Mouse (Mus musculus) neural tube, embryonic 12.5 days (tissue): ENCODE results near the gene Atp7a. TPM values are rescaled to one million over a fixed set of nuclear protein-coding genes. Genes with fewer than 3 reads are reported as not detected.

Experiments
- ATAC-seq: fragments of 200-750 bp; cut with Nextera tagmentation; 2 replicates; pipeline ENCODE4 v1.8.0; 2017; ENCODE audit warnings: low read depth, mild to moderate bottlenecking, moderate TSS enrichment, moderate library complexity; ENCODE audit not compliant: low FRiP score
- H3K27ac ChIP-seq: fragments of 300-500 bp; sonication (generic); 2 replicates; pipeline ENCODE4 v1.5.1; 2016
- H3K27me3 ChIP-seq: fragments of 300-500 bp; sonication (generic); replicated peaks from 2 replicates; pipeline ENCODE4 v1.6.1; 2016; ENCODE audit warnings: mild to moderate bottlenecking
- H3K36me3 ChIP-seq: fragments of 300-500 bp; sonication (generic); 2 replicates; pipeline ENCODE4 v1.6.1; 2016; ENCODE audit warnings: mild to moderate bottlenecking
- H3K4me1 ChIP-seq: fragments of 300-500 bp; sonication (generic); 2 replicates; pipeline ENCODE4 v1.6.1; 2016
- H3K4me2 ChIP-seq: fragments of 300-500 bp; sonication (generic); replicated peaks from 2 replicates; pipeline ENCODE4 v1.6.1; 2016; ENCODE audit warnings: mild to moderate bottlenecking
- H3K4me3 ChIP-seq: fragments of 300-500 bp; sonication (generic); 2 replicates; pipeline ENCODE4 v1.5.1; 2016
- H3K9ac ChIP-seq: fragments of 300-500 bp; sonication (generic); 2 replicates; pipeline ENCODE4 v1.6.1; 2016; ENCODE audit warnings: mild to moderate bottlenecking
- H3K9me3 ChIP-seq: fragments of 300-500 bp; sonication (generic); 2 replicates; pipeline ENCODE4 v1.6.1; 2016; ENCODE audit warnings: mild to moderate bottlenecking
- WGBS: fragments of 180-500 bp; shearing (Covaris S2); methylation state at CpG from one replicate; pipeline ENCODE4 v1.1.7; 2016; 5-methylcytosine and 5-hydroxymethylcytosine counted together
- polyA plus RNA-seq: library from polyadenylated mRNA; unstranded; fragments of >200 nt; fragmentation: Nextera tagmentation; extraction: Ambion mirVana; gene quantifications from 2 replicates; pipeline ENCODE4 v1.2.1, GENCODE M21; 2016

The Atp7a gene
- polyA plus RNA-seq, 1 experiment from 2014 or later: 25.1 TPM

DNA sequence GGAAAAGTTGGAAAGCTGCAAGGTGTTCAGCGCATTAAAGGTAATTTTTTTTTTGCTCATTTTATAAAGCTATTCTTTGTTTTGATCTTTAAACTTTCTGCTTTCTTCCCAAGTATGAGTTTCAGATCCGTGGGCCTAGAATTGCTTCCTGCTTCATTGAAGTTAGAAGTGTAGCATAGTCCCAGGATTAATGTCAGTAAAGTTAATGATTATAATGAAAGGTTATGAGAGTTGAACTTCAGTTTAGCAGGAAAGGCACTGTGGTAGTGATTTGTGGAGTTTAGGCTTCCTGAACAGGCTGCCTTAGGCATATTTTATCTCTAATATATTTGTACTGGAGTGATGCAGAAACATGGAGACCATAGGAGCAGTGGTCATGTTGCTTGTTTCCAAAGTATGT, 58.5 kb downstream of the Atp7a start:
- Histone ChIP-seq H3K4me2 (no peak overlapping the region), H3K27me3 (no peaks in the 10 kb centered on the region), H3K9ac (no peak overlapping the region), H3K4me3 (no peak overlapping the region), H3K9me3 (no peaks in the 10 kb centered on the region), H3K4me1 (no peaks in the 10 kb centered on the region), H3K27ac (no peak overlapping the region), H3K36me3 (no peaks in the 10 kb centered on the region)
- 89% methylated on average over 2 of the region's 2 CpGs for WGBS
- no peak for ATAC-seq

DNA sequence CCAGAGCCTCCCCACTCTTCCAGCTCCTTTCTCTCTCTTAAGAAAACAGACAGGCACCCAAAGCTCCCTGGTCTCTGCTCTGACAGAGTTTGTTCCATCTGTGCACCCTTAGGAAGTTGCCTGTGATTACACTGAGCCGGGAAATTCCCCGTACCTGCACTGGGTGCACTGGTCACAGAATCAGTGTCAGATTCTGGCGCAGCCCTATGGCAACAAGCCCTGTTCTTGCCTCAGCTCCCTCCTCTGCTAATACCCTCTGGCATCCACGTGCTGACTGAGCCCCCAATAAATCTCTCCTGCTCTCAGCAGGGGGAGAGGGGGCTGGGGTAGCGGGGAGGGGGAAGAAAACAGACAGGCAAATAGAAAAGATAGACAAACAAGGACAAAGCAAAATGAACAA, 65.9 kb downstream of the Atp7a start:
- no peak overlapping the region for H3K4me2 ChIP-seq
- peak; percentile 82 for ATAC-seq
- 17% methylated on average over 5 of the region's 5 CpGs for WGBS
- H3K27ac ChIP-seq: no peak overlapping the region
- H3K4me3 ChIP-seq: no peak overlapping the region
- no peak overlapping the region for H3K9ac ChIP-seq
- H3K9me3 ChIP-seq: no peaks in the 10 kb centered on the region
- H3K27me3 ChIP-seq: no peaks in the 10 kb centered on the region
- peaks cover 3% of the 10 kb centered on the region; the same call in 1 of the 2 replicates for H3K4me1 ChIP-seq
- H3K36me3 ChIP-seq: no peaks in the 10 kb centered on the region

DNA sequence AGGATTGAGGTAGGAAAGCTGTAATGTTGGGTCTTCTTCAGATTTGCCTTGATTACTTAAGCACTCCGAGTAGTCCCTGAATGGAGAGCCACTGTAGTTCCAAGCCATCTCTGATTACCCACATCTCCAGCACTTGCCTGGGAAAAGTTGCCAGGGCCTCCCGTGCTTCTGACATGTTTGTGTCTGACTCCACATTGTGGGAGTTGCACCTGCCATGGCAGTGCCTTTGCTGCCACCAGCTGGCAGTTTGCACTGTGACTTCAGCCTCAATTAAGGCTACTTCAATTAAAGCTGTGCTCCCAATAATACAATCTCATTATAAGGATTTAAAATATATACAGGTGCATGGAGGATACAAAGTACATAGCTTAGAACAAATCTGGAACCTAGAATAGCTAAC, 78.4 kb downstream of the Atp7a start:
- Histone ChIP-seq H3K9ac (no peak overlapping the region), H3K4me3 (no peak overlapping the region), H3K36me3 (no peaks in the 10 kb centered on the region), H3K4me2 (no peak overlapping the region), H3K9me3 (no peaks in the 10 kb centered on the region), H3K27me3 (no peaks in the 10 kb centered on the region), H3K4me1 (no peaks in the 10 kb centered on the region), H3K27ac (no peak overlapping the region)
- 56% methylated on average over 2 of the region's 2 CpGs for WGBS
- ATAC-seq: no peak

DNA sequence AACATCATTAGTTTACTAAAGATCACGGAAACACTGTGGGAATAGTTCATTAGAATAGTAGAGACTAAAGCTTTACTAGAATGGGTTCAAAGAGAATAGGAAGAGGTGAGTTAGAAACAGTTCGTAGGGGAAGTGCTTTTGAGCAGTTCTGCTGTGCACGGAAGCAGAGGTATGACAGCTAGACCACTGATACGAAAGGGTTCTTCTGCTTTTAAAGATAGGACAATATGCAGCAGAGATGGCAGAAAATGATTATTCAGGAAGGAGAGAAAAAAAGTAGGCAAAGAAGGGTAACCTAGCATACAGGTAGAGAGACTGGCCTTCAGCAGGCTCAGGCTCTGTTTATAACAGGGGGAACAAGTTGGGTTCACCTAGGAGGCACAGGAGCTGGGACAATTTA, 86.8 kb downstream of the Atp7a start:
- Histone ChIP-seq H3K9ac (no peak overlapping the region), H3K27ac (no peak overlapping the region), H3K9me3 (no peaks in the 10 kb centered on the region), H3K4me1 (no peaks in the 10 kb centered on the region), H3K4me3 (no peak overlapping the region), H3K36me3 (peaks cover 7% of the 10 kb centered on the region; the same call in 1 of the 2 replicates), H3K4me2 (no peak overlapping the region), H3K27me3 (no peaks in the 10 kb centered on the region)
- no peak for ATAC-seq
- 87% methylated on average over 4 of the region's 4 CpGs for WGBS

DNA sequence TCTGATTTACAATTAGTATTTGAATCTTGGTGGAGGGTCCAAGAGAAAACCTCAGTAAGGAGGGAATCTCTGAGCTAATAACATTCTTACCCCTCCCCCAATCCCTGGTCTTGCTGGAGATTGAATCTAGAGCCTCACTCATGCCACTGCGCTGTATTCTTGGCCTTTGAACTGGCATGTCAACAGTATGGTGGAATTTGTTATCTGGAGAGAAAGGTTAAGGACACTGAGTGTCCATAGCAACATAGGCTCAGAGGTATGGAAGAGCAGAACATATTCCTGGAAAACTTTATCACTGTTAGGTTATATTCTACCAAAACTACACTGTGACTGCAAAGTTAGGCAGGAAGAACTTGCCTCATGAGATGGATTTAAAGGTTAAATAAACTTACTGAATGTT, 87.6 kb downstream of the Atp7a start:
- H3K27ac ChIP-seq: no peak overlapping the region
- H3K9ac ChIP-seq: no peak overlapping the region
- ATAC-seq: no peak
- H3K9me3 ChIP-seq: no peaks in the 10 kb centered on the region
- H3K4me2 ChIP-seq: no peak overlapping the region
- no peak overlapping the region for H3K4me3 ChIP-seq
- H3K27me3 ChIP-seq: no peaks in the 10 kb centered on the region
- 97% methylated on average over 1 of the region's 1 CpGs for WGBS
- no peaks in the 10 kb centered on the region for H3K4me1 ChIP-seq
- H3K36me3 ChIP-seq: peaks cover 7% of the 10 kb centered on the region; the same call in 1 of the 2 replicates

DNA sequence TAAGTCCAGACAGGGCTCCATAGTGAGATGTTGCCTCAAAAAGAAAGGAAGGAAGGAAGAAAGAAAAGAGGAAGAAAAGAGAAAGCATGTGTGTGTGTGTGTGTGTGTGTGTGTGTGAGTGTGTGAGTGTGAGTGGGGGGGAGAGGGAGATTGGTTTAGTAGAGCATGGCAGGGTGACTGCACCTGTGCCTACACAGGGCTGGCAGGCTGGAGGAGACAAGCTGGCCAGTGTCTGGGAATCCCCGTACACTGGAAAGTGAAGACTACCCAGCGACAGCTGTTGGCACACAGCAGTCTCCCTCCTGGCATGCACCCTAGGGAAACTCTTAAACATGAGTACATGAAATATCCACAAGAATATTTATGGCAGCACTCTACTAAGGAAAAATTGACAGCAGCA, 95.7 kb downstream of the Atp7a start:
- Histone ChIP-seq H3K36me3 (peaks cover 3% of the 10 kb centered on the region; the same call in 1 of the 2 replicates), H3K27ac (no peak overlapping the region), H3K9ac (no peak overlapping the region), H3K9me3 (no peaks in the 10 kb centered on the region), H3K4me3 (no peak overlapping the region), H3K4me2 (no peak overlapping the region), H3K4me1 (no peaks in the 10 kb centered on the region), H3K27me3 (no peaks in the 10 kb centered on the region)
- ATAC-seq: no peak
- 84% methylated on average over 2 of the region's 2 CpGs for WGBS

DNA sequence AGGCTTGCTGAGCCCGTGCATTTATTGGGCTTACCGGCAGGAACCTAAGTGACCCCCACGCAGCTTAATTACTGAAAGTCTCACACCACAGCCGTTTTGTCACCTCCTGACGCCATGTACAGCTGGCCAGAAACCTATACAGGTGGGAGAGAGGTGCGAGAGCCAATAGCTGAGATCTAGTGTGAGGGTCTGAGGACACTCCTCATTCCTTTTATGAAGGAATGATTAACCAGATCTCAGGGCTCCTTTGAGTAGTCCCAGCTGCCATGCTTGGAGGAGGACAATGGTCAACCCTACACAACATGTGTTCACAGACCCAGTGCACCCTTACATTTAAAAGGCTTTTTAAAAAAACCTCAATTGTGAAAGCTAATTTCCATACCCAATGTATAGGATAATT, 101.2 kb downstream of the Atp7a start:
- H3K4me3 ChIP-seq: no peak overlapping the region
- no peak overlapping the region for H3K27ac ChIP-seq
- H3K4me2 ChIP-seq: no peak overlapping the region
- no peaks in the 10 kb centered on the region for H3K36me3 ChIP-seq
- H3K9me3 ChIP-seq: no peaks in the 10 kb centered on the region
- H3K4me1 ChIP-seq: no peaks in the 10 kb centered on the region
- H3K27me3 ChIP-seq: no peaks in the 10 kb centered on the region
- ATAC-seq: no peak
- 64% methylated on average over 6 of the region's 6 CpGs for WGBS
- no peak overlapping the region for H3K9ac ChIP-seq

DNA sequence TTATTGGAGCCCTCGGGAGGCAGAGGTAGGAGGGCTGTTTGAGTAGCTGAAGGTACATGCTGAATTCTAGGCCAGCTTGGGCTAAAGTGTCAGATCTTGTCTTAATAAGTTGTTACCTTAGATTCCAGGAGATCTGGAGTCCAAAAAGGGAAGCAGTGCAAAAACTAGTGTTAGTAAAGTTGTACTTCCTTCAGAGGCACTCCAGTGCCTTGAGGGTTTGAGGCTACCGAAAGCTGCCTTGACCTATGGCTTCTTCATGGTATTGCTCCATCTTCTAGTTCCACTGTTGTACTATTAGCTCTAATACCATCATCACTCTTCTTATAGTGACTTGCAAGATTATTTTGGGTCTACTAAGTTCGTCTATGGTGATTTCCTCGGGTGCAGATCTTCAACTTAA, 102.8 kb downstream of the Atp7a start:
- WGBS: 83% methylated on average over 4 of the region's 4 CpGs
- no peaks in the 10 kb centered on the region for H3K27me3 ChIP-seq
- H3K4me3 ChIP-seq: no peak overlapping the region
- no peak overlapping the region for H3K27ac ChIP-seq
- no peaks in the 10 kb centered on the region for H3K4me1 ChIP-seq
- no peaks in the 10 kb centered on the region for H3K9me3 ChIP-seq
- no peak overlapping the region for H3K4me2 ChIP-seq
- no peak for ATAC-seq
- no peaks in the 10 kb centered on the region for H3K36me3 ChIP-seq
- no peak overlapping the region for H3K9ac ChIP-seq

DNA sequence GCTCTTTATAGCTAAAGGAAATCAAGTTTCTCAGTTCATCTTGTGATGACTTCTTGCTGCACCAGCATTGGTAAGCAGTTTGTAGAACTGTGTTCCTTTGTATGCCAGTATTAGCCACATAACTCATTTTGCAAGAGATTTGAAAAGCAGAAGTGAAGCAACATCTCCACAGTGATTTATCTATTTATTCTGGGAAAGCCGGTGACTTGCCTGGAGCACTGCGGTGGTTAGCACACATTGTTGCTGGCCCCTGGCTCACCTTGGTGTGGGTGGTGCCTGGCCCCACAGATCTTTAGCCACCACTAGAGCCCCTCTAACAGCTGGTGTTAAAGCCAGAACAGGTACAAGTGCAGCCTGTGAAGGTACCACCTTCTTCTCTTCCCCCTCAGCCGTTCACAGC, 107.8 kb downstream of the Atp7a start:
- WGBS: 92% methylated on average over 3 of the region's 3 CpGs

DNA sequence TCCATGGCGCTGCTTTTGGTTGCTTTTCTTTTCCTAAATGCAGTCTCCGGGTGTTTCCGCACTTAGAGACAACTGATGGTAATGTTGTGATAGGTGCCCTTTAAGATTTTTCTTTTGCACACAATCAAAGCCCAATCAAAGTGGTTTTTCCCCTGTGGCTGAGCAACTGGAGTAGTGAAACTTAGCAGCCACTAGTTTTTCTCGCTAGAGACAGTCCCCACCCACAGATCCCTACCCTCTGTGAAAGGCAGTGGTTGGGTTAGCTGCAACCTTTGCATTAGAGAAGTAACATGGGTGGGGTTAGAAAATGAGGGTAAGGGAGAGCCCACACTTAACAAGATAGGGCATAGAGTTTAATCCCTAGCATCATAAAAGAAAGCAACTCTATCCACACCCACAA, 108.4 kb downstream of the Atp7a start:
- 90% methylated on average over 4 of the region's 4 CpGs for WGBS
- ATAC-seq: no peak
- no peaks in the 10 kb centered on the region for H3K4me1 ChIP-seq

More for the DNA sequence above, 107.8 kb downstream of the Atp7a start:
- no peak for ATAC-seq
- H3K27ac ChIP-seq: no peak overlapping the region
- no peak overlapping the region for H3K4me3 ChIP-seq
- no peaks in the 10 kb centered on the region for H3K9me3 ChIP-seq
- H3K4me2 ChIP-seq: no peak overlapping the region
- no peaks in the 10 kb centered on the region for H3K4me1 ChIP-seq
- H3K9ac ChIP-seq: no peak overlapping the region
- no peaks in the 10 kb centered on the region for H3K27me3 ChIP-seq
- H3K36me3 ChIP-seq: no peaks in the 10 kb centered on the region

DNA sequence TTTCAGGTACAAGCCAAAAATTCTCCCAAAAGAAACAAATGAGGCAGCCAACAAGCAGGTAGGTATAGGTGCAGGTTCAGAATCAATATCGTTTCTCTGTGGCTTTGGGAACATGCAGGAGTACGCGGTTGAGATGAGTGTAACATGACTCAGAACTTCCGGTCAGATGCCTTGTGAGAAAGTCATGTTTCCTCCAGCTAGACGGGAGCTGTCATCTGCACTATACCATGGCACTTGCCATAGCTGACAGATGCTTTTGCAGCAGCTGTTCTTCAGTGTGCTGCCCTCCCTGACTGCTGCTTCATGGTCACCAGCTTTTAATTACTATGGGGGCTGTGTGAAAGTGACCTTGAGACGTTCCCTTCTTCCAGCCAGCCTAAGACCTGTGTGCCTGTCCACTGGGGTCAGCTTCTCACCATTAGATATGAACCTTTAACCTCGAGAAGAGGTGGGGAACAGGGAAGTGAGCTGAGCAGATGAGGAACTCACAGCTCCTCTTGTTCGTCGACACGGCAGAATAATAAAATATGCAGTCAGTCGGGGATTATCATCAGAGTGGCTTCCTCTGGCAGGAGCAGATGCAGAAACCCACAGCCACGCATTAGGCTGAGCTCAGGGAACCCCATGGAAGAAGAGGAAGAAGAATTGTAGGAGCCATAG, 109.0 kb downstream of the Atp7a start:
- Histone ChIP-seq H3K9ac (no peak overlapping the region), H3K4me2 (no peak overlapping the region), H3K36me3 (no peaks in the 10 kb centered on the region), H3K27ac (no peak overlapping the region), H3K9me3 (no peaks in the 10 kb centered on the region), H3K4me1 (no peaks in the 10 kb centered on the region), H3K4me3 (no peak overlapping the region), H3K27me3 (no peaks in the 10 kb centered on the region)
- 78% methylated on average over 12 of the region's 12 CpGs for WGBS
- no peak for ATAC-seq

More for the DNA sequence above, 108.4 kb downstream of the Atp7a start:
- Histone ChIP-seq H3K4me3 (no peak overlapping the region), H3K9me3 (no peaks in the 10 kb centered on the region), H3K27me3 (no peaks in the 10 kb centered on the region), H3K4me2 (no peak overlapping the region), H3K9ac (no peak overlapping the region), H3K27ac (no peak overlapping the region), H3K36me3 (no peaks in the 10 kb centered on the region)

DNA sequence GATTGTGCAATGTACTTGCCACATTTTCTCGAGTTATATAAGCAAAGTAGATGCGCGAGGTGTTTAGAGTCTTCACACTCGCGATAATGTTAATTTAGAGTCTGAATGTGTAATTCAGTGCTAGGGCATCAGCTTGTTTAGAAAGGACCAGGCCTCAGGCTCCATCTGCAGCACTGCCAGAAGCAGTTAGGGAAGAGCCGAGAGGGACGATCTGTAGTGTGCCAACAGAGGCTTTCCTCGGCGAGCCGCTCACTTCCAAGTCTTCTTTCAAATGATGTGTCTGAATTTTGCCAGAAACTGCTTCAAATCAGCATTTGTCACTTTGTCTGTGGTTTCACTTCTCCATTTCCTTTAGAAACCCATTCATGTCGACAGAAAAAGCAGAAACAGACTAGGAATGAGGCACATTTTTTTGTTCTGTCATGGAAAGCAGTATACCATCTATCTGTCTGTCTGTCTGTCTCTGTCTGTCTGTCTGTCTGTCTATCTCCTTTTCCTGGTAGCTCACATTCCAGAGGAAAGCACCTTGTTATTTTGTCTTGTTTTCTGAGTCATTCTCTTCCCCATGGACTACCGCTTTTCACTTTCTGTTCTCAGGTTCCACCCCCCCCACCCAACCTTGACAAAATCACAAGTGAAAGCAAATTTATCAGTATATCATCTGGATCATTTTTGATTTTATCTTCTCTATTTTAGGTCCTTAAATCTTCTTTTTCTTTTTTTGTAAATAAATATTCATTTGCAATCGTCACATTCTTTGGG, 112.4 kb downstream of the Atp7a start:
- Histone ChIP-seq H3K9ac (no peak overlapping the region), H3K4me3 (no peak overlapping the region), H3K27ac (no peak overlapping the region), H3K4me2 (no peak overlapping the region), H3K27me3 (no peaks in the 10 kb centered on the region), H3K36me3 (no peaks in the 10 kb centered on the region), H3K4me1 (no peaks in the 10 kb centered on the region), H3K9me3 (no peaks in the 10 kb centered on the region)
- ATAC-seq: no peak
- 87% methylated on average over 13 of the region's 13 CpGs for WGBS

DNA sequence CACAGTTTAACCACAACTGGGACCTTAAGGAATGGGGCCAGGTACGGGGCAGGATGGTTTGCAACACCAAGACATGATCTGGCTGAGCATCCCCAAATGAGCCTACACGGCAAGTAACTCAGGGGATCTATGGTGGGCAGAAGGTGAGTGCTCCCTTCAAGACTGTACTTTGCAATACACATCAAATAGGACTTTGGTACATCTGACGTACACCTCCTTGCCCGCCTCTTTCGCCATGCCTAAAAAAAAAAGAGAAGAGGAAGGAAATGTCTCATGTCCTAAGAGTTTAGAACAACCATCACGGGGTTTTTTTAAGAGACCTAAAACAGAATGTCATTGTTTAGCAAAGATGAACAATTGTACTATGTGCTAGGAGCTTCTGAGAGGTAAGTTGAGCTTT, 115.9 kb downstream of the Atp7a start, which contains the start of gene Tlr13:
Gene Tlr13 (plus strand): TSS at position 269 of the 400 bp plus-strand sequence.
- Histone ChIP-seq H3K4me1 (no peaks in the 10 kb centered on the region), H3K27me3 (no peaks in the 10 kb centered on the region), H3K27ac (no peak within 1 kb of the TSS), H3K9ac (no peak within 1 kb of the TSS), H3K36me3 (no peaks in the 10 kb centered on the region), H3K9me3 (no peaks in the 10 kb centered on the region), H3K4me2 (no peak within 1 kb of the TSS), H3K4me3 (no peak within 1 kb of the TSS)
- ATAC-seq: no peak
- WGBS: 86% methylated on average over 6 of the region's 6 CpGs
